Comparison of ENCODE assay signal across 21 mouse cellular contexts in genomic region chr8:61632331-61632730, GRCm38 (mm10).
"Had no signal": no experiment of that assay in that cellular context is flagged by ENCODE, and none has a peak within 500 bp of the region (broad histone marks: within the 10 kb centered on the region; RNA-seq: fewer than 3 reads in every experiment).

No protein-coding gene starts in this region.

- H3K9me3 ChIP-seq: heart, embryonic 13.5 days; heart, embryonic 15.5 days; hindbrain, embryonic 12.5 days; intestine, embryonic 15.5 days; limb, embryonic 13.5 days; limb, embryonic 15.5 days; liver, embryonic 12.5 days had no signal

- H3K4me3 ChIP-seq: heart, embryonic 13.5 days; heart, embryonic 15.5 days; hindbrain, embryonic 12.5 days; intestine, embryonic 15.5 days; layer of hippocampus, adult 2 months; left cerebral cortex, adult 2 months; limb, embryonic 13.5 days; limb, embryonic 15.5 days; liver, embryonic 12.5 days had no signal

- H3K27me3 ChIP-seq: heart, embryonic 13.5 days; heart, embryonic 15.5 days; hindbrain, embryonic 12.5 days; intestine, embryonic 15.5 days; limb, embryonic 13.5 days; limb, embryonic 15.5 days; liver, embryonic 12.5 days had no signal

- H3K4me1 ChIP-seq: intestine, embryonic 15.5 days had no signal

- DNase-seq: gastrocnemius, postnatal 14 days; gastrocnemius, postnatal 36 days; heart, adult 18-20 months; heart, postnatal 10 days; kidney, adult 18-20 months; kidney, adult 8-10 months; kidney, postnatal 10 days; kidney, postnatal 25 days; kidney, postnatal 4 days; left cerebral cortex, postnatal 4 days had no signal

- H3K9ac ChIP-seq: heart, embryonic 13.5 days; heart, embryonic 15.5 days; hindbrain, embryonic 12.5 days; hindbrain, embryonic 14.5 days; intestine, embryonic 15.5 days; limb, embryonic 13.5 days; limb, embryonic 15.5 days; liver, embryonic 12.5 days; liver, embryonic 14.5 days had no signal

- H3K36me3 ChIP-seq: heart, embryonic 15.5 days; hindbrain, embryonic 12.5 days; intestine, embryonic 15.5 days; limb, embryonic 15.5 days; liver, embryonic 12.5 days had no signal

- H3K27ac ChIP-seq: heart, embryonic 13.5 days; heart, embryonic 15.5 days; hindbrain, embryonic 12.5 days; hindbrain, embryonic 14.5 days; intestine, embryonic 15.5 days; layer of hippocampus, adult 2 months; left cerebral cortex, adult 2 months; limb, embryonic 13.5 days; limb, embryonic 15.5 days; liver, embryonic 12.5 days; liver, embryonic 14.5 days had no signal
